Mouse (Mus musculus): ENCODE measurements around the gene Itpkb. TPM values are rescaled to one million over a fixed set of nuclear protein-coding genes. Genes with fewer than 3 reads are reported as not detected.

Gene Itpkb
- total and polyA plus RNA-seq, 2 experiments from 2014 or later, result 5.1 to 24.9 TPM

DNA sequence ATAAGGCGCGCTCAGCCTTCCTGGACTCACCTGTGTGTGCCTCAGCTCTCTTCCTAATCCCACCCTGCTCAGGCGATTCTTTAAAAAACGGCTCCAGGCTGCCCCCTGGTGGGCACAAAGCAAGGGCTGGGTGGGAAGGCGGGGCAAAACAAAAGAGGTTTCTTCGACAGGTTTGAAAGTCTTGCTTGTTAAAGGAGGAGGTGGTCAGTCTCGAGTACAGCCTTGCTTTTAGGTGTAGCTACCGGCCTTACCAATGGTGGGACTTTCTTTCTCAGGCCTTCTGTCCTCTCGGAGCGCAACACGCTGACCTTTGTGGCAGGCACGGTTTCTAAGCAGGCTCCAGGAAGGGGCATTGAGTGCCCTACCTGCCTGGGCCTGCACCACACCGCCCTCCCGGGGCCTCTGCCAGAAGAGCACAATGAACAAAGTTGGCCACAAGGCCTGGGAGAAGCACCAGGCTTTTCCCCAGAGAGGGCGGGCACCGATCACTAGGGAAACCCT, 76.9 kb downstream of the Itpkb start:
- Histone ChIP-seq H3K27me3 (ENCODE audit: control insufficient read depth, insufficient read depth, low read length) (no peaks in the 10 kb centered on the region), H3K36me3 (replicated peaks; ENCODE audit: control insufficient read depth, insufficient read depth, low read length) (no peaks in the 10 kb centered on the region), H3K27ac (ENCODE audit: low read depth) (peak overlapping the region; percentile 92), H3K4me2 (ENCODE audit: low read depth, low read length) (peak overlapping the region; percentile 54), H3K4me3 (ENCODE audit: low read depth, low read length) (peak overlapping the region; percentile 24), H3K9me3 (replicated peaks; ENCODE audit: control insufficient read depth, low read length) (no peaks in the 10 kb centered on the region), H3K9ac (replicated peaks; ENCODE audit: low read depth, low read length) (no peak overlapping the region), H3K4me1 (ENCODE audit: control insufficient read depth, insufficient read depth) (peaks cover 43% of the 10 kb centered on the region)
- DNase-seq (ENCODE audit: low spot score) (peak; percentile 64), ATAC-seq (ENCODE audit: insufficient read depth, low read depth) (peak; percentile 63)
- peak; percentile 75 for TF ChIP-seq CTCF (IDR thresholded peaks at IDR 0.05; ENCODE audit: low read depth)
- TF ChIP-seq EP300 (IDR thresholded peaks at IDR 0.05; ENCODE audit: low read depth), result no peak
- WGBS, result 20% methylated on average over 16 of the region's 16 CpGs

GRCm38 (mm10) chr1:180407727-180408719, 77.7 kb downstream of the Itpkb start:
- H3K27ac ChIP-seq (ENCODE audit: low read depth), result peak overlapping the region; percentile 61
- DNase-seq (ENCODE audit: low spot score), result no peak

DNA sequence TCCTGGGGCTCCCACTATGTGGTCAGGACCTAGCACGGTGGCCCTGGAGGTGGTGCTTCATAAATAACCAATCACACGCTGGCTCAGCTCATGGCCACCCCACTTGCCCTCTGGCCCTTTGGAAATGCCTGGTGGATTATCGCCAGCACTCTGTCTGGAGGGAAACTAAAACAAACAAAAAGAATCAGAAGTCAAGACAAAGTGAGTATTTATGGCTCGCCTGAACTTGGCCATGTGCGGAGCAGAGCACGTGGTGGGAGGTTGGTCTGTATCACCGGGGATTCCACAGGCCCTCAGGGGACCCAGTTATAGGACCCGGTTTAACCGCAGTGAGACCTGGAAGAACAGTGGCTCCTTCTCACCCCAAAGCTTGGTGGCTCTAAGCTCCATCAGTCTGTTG, 78.5 kb downstream of the Itpkb start:
- TF ChIP-seq CTCF (IDR thresholded peaks at IDR 0.05; ENCODE audit: low read depth) (no peak), EP300 (IDR thresholded peaks at IDR 0.05; ENCODE audit: low read depth) (0 out of 2 replicates have a peak, but pooled peaks have one; percentile 23)
- peaks cover 30% of the 10 kb centered on the region for H3K4me1 ChIP-seq (ENCODE audit: control insufficient read depth, insufficient read depth)
- peaks cover 7% of the 10 kb centered on the region for H3K36me3 ChIP-seq (replicated peaks; ENCODE audit: control insufficient read depth, insufficient read depth, low read length)
- ATAC-seq (ENCODE audit: insufficient read depth, low read depth), result no peak
- no peak overlapping the region for H3K27ac ChIP-seq (ENCODE audit: low read depth)
- WGBS, result 51% methylated on average over 9 of the region's 9 CpGs
- no peaks in the 10 kb centered on the region for H3K9me3 ChIP-seq (replicated peaks; ENCODE audit: control insufficient read depth, low read length)
- DNase-seq (ENCODE audit: low spot score), result no peak
- no peak overlapping the region for H3K9ac ChIP-seq (replicated peaks; ENCODE audit: low read depth, low read length)
- no peak overlapping the region for H3K4me2 ChIP-seq (ENCODE audit: low read depth, low read length)
- H3K27me3 ChIP-seq (ENCODE audit: control insufficient read depth, insufficient read depth, low read length), result no peaks in the 10 kb centered on the region
- no peak overlapping the region for H3K4me3 ChIP-seq (ENCODE audit: low read depth, low read length)

More at GRCm38 (mm10) chr1:180407727-180408719, 77.7 kb downstream of the Itpkb start:
- no peak overlapping the region for H3K4me3 ChIP-seq (ENCODE audit: low read depth, low read length)
- H3K4me2 ChIP-seq (ENCODE audit: low read depth, low read length), result no peak overlapping the region
- H3K4me1 ChIP-seq (ENCODE audit: control insufficient read depth, insufficient read depth), result peaks cover 38% of the 10 kb centered on the region
- WGBS, result 66% methylated on average over 18 of the region's 18 CpGs
- no peak for TF ChIP-seq CTCF (IDR thresholded peaks at IDR 0.05; ENCODE audit: low read depth)
- TF ChIP-seq EP300 (IDR thresholded peaks at IDR 0.05; ENCODE audit: low read depth), result no peak
- no peaks in the 10 kb centered on the region; the same call in 1 of the 2 replicates for H3K36me3 ChIP-seq (replicated peaks; ENCODE audit: control insufficient read depth, insufficient read depth, low read length)
- H3K9ac ChIP-seq (replicated peaks; ENCODE audit: low read depth, low read length), result no peak overlapping the region
- no peaks in the 10 kb centered on the region for H3K9me3 ChIP-seq (replicated peaks; ENCODE audit: control insufficient read depth, low read length)
- no peak for ATAC-seq (ENCODE audit: insufficient read depth, low read depth)
- H3K27me3 ChIP-seq (ENCODE audit: control insufficient read depth, insufficient read depth, low read length), result no peaks in the 10 kb centered on the region

- 45% methylated on average over 5 of the region's 5 CpGs for WGBS
- DNase-seq (ENCODE audit: low spot score) (no peak), ATAC-seq (ENCODE audit: insufficient read depth, low read depth) (no peak)
- Histone ChIP-seq H3K9me3 (replicated peaks; ENCODE audit: control insufficient read depth, low read length) (no peaks in the 10 kb centered on the region), H3K4me3 (ENCODE audit: low read depth, low read length) (no peak overlapping the region), H3K27ac (ENCODE audit: low read depth) (no peak overlapping the region; the same call in 1 of the 2 replicates), H3K4me1 (ENCODE audit: control insufficient read depth, insufficient read depth) (peaks cover 22% of the 10 kb centered on the region), H3K36me3 (replicated peaks; ENCODE audit: control insufficient read depth, insufficient read depth, low read length) (peaks cover 15% of the 10 kb centered on the region), H3K27me3 (ENCODE audit: control insufficient read depth, insufficient read depth, low read length) (no peaks in the 10 kb centered on the region), H3K9ac (replicated peaks; ENCODE audit: low read depth, low read length) (no peak overlapping the region), H3K4me2 (ENCODE audit: low read depth, low read length) (no peak overlapping the region)
- TF ChIP-seq EP300 (IDR thresholded peaks at IDR 0.05; ENCODE audit: low read depth), result no peak
- no peak for TF ChIP-seq CTCF (IDR thresholded peaks at IDR 0.05; ENCODE audit: low read depth)
Observed at GRCm38 (mm10) chr1:180409771-180410170, 79.5 kb downstream of the Itpkb start.

DNA sequence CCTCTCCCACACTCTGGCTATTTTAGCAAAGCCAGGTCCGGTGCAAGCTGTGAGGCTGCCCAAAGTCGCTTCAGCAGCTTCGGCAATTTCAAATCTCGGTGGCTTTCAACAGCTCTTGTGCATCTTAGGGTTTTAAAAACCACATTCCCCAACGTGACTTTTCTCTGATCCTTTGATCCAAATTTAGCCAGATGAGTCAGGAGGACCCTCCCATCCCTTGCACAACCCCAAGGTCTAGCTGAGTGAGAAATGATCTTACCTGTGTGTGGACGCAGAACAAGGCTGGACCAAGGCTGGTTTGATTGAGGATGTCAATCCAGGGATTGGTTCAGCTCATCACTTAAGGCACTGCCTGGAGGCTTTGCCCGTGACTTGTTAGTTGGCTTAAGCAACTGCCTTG, 80.0 kb downstream of the Itpkb start:
- Histone ChIP-seq H3K4me3 (ENCODE audit: low read depth, low read length) (no peak overlapping the region), H3K4me1 (ENCODE audit: control insufficient read depth, insufficient read depth) (peaks cover 21% of the 10 kb centered on the region), H3K9me3 (replicated peaks; ENCODE audit: control insufficient read depth, low read length) (no peaks in the 10 kb centered on the region), H3K36me3 (replicated peaks; ENCODE audit: control insufficient read depth, insufficient read depth, low read length) (peaks cover 17% of the 10 kb centered on the region), H3K9ac (replicated peaks; ENCODE audit: low read depth, low read length) (no peak overlapping the region), H3K27me3 (ENCODE audit: control insufficient read depth, insufficient read depth, low read length) (no peaks in the 10 kb centered on the region), H3K4me2 (ENCODE audit: low read depth, low read length) (no peak overlapping the region), H3K27ac (ENCODE audit: low read depth) (no peak overlapping the region)
- DNase-seq (ENCODE audit: low spot score) (no peak), ATAC-seq (ENCODE audit: insufficient read depth, low read depth) (no peak)
- TF ChIP-seq CTCF (IDR thresholded peaks at IDR 0.05; ENCODE audit: low read depth) (no peak), EP300 (IDR thresholded peaks at IDR 0.05; ENCODE audit: low read depth) (no peak)
- WGBS, result 43% methylated on average over 7 of the region's 7 CpGs
